Mouse (Mus musculus) cerebellum, adult 2 months (tissue): ENCODE measurements around the gene Mapk9.

Experiments used
- CTCF ChIP-seq: fragments of 200-500 bp; IDR thresholded peaks from 2 replicates; pipeline ENCODE4 v1.5.1; 2011; ENCODE audit warnings: low read depth, mild to moderate bottlenecking, control low read depth, low read length, moderate library complexity, borderline replicate concordance; ENCODE audit not compliant: insufficient read depth
- POLR2A ChIP-seq: fragments of 200-500 bp; IDR thresholded peaks from 2 replicates; pipeline ENCODE4 v1.6.1; 2011; ENCODE audit warnings: low read length, control low read depth, borderline replicate concordance; ENCODE audit not compliant: insufficient read depth

- TF ChIP-seq CTCF: no peak
- TF ChIP-seq POLR2A: no peak
These were observed 33.5 kb downstream of the Mapk9 start for GRCm38 (mm10) chr11:49879950-49880642.
